Mouse (Mus musculus) heart, postnatal 0 days (tissue): Measurements from ENCODE around the gene Hspa1l. TPM values are rescaled to one million over a fixed set of nuclear protein-coding genes. Genes with fewer than 3 reads are reported as not detected.
"Not testable (repeated sequence)": the region's sequence is repeated elsewhere in the genome, so short reads cannot be mapped to it uniquely, and the experiment has no call there.

ENCODE experiments used
- ATAC-seq: fragments of 200-750 bp; cut with Nextera tagmentation; 2 replicates; pipeline ENCODE4 v1.8.0; 2017; ENCODE audit warnings: low read depth, moderate number of reproducible peaks, moderate library complexity; ENCODE audit not compliant: insufficient read depth
- DNase-seq: peaks from one replicate; pipeline ENCODE4 v3.0.0-alpha.2; 2016; ENCODE audit warnings: low spot score
- H3K27ac ChIP-seq: fragments of 300-500 bp; sonication (generic); 2 replicates; pipeline ENCODE4 v1.5.1; 2014; ENCODE audit warnings: low read depth, mild to moderate bottlenecking
- H3K27me3 ChIP-seq: fragments of 300-500 bp; sonication (generic); 2 replicates; pipeline ENCODE4 v1.6.1; 2014; ENCODE audit warnings: low read length, mixed read lengths; ENCODE audit not compliant: control insufficient read depth, insufficient read depth
- H3K36me3 ChIP-seq: fragments of 300-500 bp; sonication (generic); replicated peaks from 2 replicates; pipeline ENCODE4 v1.6.1; 2014; ENCODE audit warnings: low read length, mixed read lengths; ENCODE audit not compliant: control insufficient read depth, insufficient read depth
- H3K4me1 ChIP-seq: fragments of 300-500 bp; sonication (generic); 2 replicates; pipeline ENCODE4 v1.6.1; 2014; ENCODE audit warnings: antibody characterized with exemption; ENCODE audit not compliant: control insufficient read depth, insufficient read depth
- H3K4me2 ChIP-seq: fragments of 300-500 bp; sonication (generic); 2 replicates; pipeline ENCODE4 v1.6.1; 2014; ENCODE audit warnings: low read depth, mild to moderate bottlenecking, low read length, moderate library complexity
- H3K4me3 ChIP-seq: fragments of 300-500 bp; sonication (generic); 2 replicates; pipeline ENCODE4 v1.5.1; 2014; ENCODE audit warnings: low read depth, low read length
- H3K9ac ChIP-seq: fragments of 300-500 bp; sonication (generic); replicated peaks from 2 replicates; pipeline ENCODE4 v1.6.1; 2014; ENCODE audit warnings: low read depth, low read length, mixed read lengths
- H3K9me3 ChIP-seq: fragments of 300-500 bp; sonication (generic); replicated peaks from 2 replicates; pipeline ENCODE4 v1.6.1; 2016; ENCODE audit warnings: low read length; ENCODE audit not compliant: control insufficient read depth
- CTCF ChIP-seq: IDR thresholded peaks from 2 replicates; pipeline ENCODE4 v1.5.1; 2016; ENCODE audit warnings: antibody characterized with exemption, control low read depth, low read depth
- EP300 ChIP-seq: IDR thresholded peaks from 2 replicates; pipeline ENCODE4 v1.6.1; 2016; ENCODE audit warnings: antibody characterized with exemption, low read depth
- WGBS: fragments of 180-500 bp; shearing (Covaris S2); extraction: QIAGEN DNeasy Blood & Tissue Kit; methylation state at CpG from one replicate; pipeline ENCODE4 v1.1.7; 2014; 5-methylcytosine and 5-hydroxymethylcytosine counted together
- polyA plus RNA-seq: library from polyadenylated mRNA; unstranded; fragments of >200 nt; fragmentation: Nextera tagmentation; extraction: Ambion mirVana; gene quantifications from 2 replicates; pipeline ENCODE4 v1.2.1, GENCODE M21; 2015
- total RNA-seq: library from RNA; depleted of rRNA; stranded (reverse); fragments of >200 nt; gene quantifications from 2 replicates; pipeline ENCODE4 v1.2.3, GENCODE M21; 2014; ENCODE audit warnings: low replicate concordance

Gene Hspa1l
- total and polyA plus RNA-seq, 2 experiments from 2014 or later, result 1.8 to 3.3 TPM

DNA sequence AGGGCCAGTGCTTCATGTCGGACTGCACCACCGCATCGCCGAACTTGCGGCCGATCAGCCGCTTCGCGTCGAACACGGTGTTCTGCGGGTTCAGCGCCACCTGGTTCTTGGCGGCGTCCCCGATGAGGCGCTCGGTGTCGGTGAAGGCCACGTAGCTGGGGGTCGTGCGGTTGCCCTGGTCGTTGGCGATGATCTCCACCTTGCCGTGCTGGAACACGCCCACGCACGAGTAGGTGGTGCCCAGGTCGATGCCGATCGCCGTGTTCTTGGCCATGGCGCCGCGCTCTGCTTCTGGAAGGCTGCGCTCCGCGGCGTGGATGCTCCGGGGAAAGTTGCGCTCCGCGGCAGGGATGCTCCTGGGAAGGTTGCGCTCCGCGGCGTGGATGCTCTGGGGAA is 13.8 kb upstream of the Hspa1l start:
- 1% methylated on average over 18 of the region's 47 CpGs for WGBS
- H3K9ac ChIP-seq, H3K9me3 ChIP-seq, H3K36me3 ChIP-seq, H3K4me1 ChIP-seq, DNase-seq, H3K27me3 ChIP-seq, H3K27ac ChIP-seq: not testable (repeated sequence)
- Histone ChIP-seq H3K4me2 (peak overlapping the region; percentile 68), H3K4me3 (peak overlapping the region; percentile 57)
- ATAC-seq, result peak; percentile 10

DNA sequence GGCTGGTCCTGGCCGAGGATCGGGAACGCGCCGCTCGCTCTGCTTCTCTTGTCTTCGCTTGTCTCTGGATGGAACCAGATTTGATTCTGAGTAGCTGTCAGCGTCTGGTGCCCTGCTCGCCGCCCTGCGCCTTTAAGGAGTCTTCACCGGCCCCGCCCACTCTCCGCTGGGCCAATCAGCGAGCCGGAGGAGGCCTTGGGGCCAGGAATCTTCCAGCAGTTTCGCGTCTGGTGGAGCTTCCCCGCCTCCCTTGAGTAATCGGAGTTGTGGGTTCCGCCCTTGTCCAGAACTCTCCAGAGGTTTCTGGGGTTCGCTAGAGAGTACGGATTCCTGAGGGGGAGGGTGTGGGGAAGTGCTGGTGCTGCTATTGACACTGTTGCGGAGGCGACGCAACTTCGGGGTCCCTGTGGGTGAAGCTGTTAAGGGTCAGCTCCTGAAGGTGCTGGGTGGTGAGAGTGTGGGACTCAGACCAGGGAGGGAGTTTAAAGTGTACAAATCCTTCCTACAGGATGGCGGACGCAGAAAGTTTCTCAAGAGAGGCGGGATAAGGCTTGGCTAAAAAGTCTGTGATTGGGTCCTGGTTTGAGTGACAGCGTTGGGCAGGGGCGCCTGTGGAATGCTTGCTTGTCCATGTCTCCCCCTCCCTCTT is 13.2 kb upstream of the Hspa1l start, which contains the start of gene Hspa1b:
TSS of gene Hspa1b (minus strand) at position 109 of the 649 bp plus-strand sequence.
- Histone ChIP-seq H3K9ac (peak within 1 kb of the TSS; percentile 55), H3K4me2 (peak within 1 kb of the TSS; percentile 68), H3K4me3 (peak within 1 kb of the TSS; percentile 57), H3K27ac (peak within 1 kb of the TSS; percentile 92)
- ATAC-seq (peak; percentile 92), DNase-seq (peak; percentile 87)
- H3K36me3 ChIP-seq, H3K9me3 ChIP-seq, H3K4me1 ChIP-seq, H3K27me3 ChIP-seq: not testable (repeated sequence)
- under 1% methylated on average over 28 of the region's 32 CpGs for WGBS

DNA sequence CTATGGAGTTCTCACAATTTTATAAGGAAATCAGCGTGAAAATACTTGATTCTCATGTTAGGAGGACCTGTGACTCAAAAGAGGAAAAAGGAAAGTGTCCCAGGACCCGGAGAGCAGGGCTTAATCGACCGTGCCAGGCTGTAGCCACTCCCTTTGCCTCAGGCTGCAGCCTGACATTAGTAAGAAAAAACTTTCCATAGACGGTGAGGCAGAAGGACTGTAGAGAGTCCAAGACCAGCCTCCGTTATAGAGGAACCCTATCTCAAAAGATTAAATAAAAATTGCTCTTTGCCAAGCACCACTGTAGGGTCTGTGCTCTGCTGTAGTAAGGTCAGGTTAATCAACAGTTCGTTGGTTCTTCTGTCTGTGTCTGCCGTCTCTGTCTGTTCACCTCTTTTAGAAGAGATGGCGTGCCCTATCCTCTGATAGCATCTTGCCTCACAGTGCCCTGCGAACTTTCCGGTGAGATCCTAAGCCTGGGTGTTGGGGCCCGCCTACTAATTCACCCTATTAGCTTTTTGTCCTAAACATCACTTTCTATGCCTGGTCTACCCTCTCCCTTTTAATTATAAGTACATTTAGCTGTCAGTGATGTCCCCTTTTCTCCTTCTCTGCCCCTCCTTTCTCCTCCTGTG is 12.5 kb upstream of the Hspa1l start:
- peak; percentile 45 for DNase-seq

DNA sequence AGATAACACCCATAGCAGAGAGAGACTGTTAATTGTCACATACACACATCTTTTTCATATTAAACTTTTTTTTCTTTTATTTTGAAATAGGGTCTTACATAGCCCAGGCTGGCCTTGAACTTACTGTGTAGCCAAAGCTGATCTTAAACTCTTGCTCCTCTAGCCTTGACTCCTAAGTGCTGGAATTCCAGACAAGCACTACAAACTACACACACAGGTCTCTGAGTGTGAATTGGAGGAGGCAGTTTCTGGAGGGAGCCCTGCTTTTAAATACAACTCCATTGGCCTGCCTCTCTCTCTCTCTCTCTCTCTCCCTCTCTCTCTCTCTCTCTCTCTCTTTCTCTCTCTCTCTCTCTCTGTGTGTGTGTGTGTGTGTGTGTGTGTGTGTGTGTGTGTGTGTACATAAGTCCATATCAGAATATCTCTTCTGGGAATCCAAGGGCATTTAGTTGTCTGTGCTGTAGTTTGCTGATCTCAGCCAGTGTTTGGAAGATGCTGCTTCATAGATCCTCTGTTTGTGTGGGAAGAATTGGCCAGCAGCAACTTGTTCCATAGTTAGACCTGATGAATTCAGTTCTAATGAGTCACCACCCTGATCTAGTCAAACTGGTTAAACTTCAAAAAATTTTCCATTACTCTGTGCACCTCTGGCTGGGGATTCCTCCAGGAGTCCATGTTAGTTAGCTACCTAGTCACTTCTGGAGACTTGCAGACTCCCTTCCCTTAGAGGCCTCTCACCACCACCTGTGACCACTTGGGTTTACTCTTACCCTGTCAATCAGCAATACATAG is 11.6 kb upstream of the Hspa1l start:
- no peak for ATAC-seq
- H3K27me3 ChIP-seq, result no peaks in the 10 kb centered on the region

More for the DNA sequence above, 12.5 kb upstream of the Hspa1l start:
- H3K4me1 ChIP-seq, result peaks cover 8% of the 10 kb centered on the region; the same call in 1 of the 2 replicates
- peak overlapping the region; percentile 92 for H3K27ac ChIP-seq
- 11% methylated on average over 12 of the region's 12 CpGs for WGBS
- ATAC-seq, result no peak
- no peaks in the 10 kb centered on the region for H3K36me3 ChIP-seq
- no peaks in the 10 kb centered on the region for H3K27me3 ChIP-seq
- H3K4me2 ChIP-seq, result peak overlapping the region; percentile 68
- no peak for TF ChIP-seq EP300
- no peak for TF ChIP-seq CTCF
- H3K9ac ChIP-seq, result peak overlapping the region; percentile 55
- H3K4me3 ChIP-seq, result peak overlapping the region; percentile 57
- no peaks in the 10 kb centered on the region for H3K9me3 ChIP-seq

DNA sequence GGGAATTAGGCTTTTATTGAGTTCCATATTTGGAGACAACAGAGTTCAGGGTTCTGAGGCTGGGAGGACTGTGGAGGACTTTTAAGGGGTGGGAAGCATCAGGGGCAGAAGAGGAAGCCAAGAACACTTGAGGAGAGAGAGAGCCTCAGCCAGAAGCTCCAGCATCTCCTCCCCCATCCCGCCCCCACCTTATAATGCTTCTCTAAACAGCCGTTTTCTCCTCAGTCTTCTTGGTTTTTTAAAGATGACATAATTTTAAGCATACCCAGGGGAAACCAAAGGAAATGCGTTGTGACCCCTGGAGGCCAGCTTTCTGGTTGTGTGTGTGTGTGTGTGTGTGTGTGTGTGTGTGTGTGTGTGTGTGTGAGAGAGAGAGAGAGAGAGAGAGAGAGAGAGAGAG is 10.4 kb upstream of the Hspa1l start:
- H3K4me2 ChIP-seq, result no peak overlapping the region
- no peaks in the 10 kb centered on the region for H3K36me3 ChIP-seq
- TF ChIP-seq EP300 (no peak), CTCF (no peak)
- peak; percentile 33 for DNase-seq
- H3K27ac ChIP-seq, result peak overlapping the region; percentile 92; the same call in 1 of the 2 replicates
- no peaks in the 10 kb centered on the region for H3K9me3 ChIP-seq
- no peak overlapping the region for H3K9ac ChIP-seq
- ATAC-seq, result no peak
- WGBS, result 30% methylated on average over 3 of the region's 3 CpGs
- H3K27me3 ChIP-seq, result no peaks in the 10 kb centered on the region
- peaks cover 8% of the 10 kb centered on the region; the same call in 1 of the 2 replicates for H3K4me1 ChIP-seq
- no peak overlapping the region for H3K4me3 ChIP-seq

More for the DNA sequence above, 11.6 kb upstream of the Hspa1l start:
- TF ChIP-seq CTCF, result no peak
- TF ChIP-seq EP300, result no peak
- Histone ChIP-seq H3K4me3 (no peak overlapping the region), H3K9ac (no peak overlapping the region), H3K36me3 (no peaks in the 10 kb centered on the region), H3K4me1 (peaks cover 8% of the 10 kb centered on the region; the same call in 1 of the 2 replicates), H3K4me2 (no peak overlapping the region), H3K9me3 (no peaks in the 10 kb centered on the region), H3K27ac (peak overlapping the region; percentile 92)
- no peak for DNase-seq
